Mouse (Mus musculus): ENCODE data around the gene Ubox5. TPM values are rescaled to one million over a fixed set of nuclear protein-coding genes. Genes with fewer than 3 reads are reported as not detected.

Gene Ubox5
- polyA plus RNA-seq, 1 experiment from 2014 or later, result 13.9 TPM

DNA sequence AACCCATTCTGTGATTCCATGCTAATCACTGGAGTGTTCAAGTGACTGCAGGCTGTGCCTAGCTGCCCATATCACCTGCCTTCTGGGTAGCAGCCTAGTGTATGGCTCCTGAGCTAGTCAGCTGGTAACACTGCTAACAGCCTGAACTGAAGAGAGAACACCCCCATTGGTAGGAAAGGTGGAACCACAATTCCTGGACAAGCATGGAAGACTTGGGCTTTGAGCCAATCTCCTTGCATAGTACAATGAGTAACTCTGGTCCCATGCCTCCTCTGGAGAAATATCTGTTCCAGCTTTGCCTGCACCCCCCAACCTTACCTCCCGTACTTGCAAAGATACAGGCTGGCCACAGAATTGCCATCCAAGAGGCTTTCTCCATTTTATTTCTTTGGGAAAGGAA, 2.6 kb upstream of the Ubox5 start:
- 79% methylated on average over 1 of the region's 1 CpGs for WGBS

DNA sequence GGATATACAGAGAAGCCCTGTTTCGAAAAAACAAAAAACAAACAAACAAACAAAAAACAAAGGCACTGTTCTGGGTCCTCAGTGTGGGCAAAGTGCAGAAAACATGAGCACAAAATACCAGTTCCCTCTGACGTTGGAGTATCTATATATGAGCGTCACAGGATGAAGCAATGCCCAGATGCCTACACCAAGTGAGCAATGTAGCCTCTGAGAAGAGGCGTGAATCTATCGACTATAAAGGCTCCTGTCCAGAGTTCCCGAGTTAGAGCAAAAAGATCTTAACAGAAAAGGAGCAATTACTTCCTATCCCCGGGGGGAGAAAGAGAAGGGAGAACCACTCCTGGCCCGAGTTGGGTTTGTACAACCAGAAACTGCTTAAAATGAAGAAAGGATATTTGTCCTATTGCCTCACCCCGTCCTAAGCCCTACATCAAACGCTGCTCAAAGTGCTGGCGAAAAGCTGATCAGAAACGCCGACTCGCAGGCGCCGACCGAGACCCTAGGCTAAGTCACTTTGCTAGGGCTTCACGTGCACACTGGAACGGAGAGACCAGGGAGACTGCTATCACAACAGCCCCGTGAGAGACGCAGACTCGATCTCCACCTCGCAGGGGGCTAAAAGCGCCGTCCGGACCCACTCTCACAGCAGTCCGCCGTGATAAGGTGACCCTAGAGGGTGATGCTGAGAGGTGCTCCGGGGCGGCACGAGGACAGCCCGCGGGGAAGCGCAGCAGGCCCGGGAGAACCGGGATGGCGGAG, 579 bp downstream of the Ubox5 start:
- Histone ChIP-seq H3K27ac (peak overlapping the region; percentile 74), H3K4me3 (peak overlapping the region; percentile 99), H3K36me3 (peaks cover 19% of the 10 kb centered on the region), H3K27me3 (peaks cover 11% of the 10 kb centered on the region), H3K9me3 (replicated peaks) (no peaks in the 10 kb centered on the region), H3K9ac (peak overlapping the region; percentile 93), H3K4me2 (replicated peaks) (peak overlapping the region; percentile 95), H3K4me1 (peaks cover 18% of the 10 kb centered on the region)
- WGBS, result 2% methylated on average over 37 of the region's 37 CpGs
- ATAC-seq (ENCODE audit: low FRiP score), result peak; percentile 55

More for the DNA sequence above, 2.6 kb upstream of the Ubox5 start:
- peaks cover 3% of the 10 kb centered on the region for H3K36me3 ChIP-seq
- H3K27ac ChIP-seq, result no peak overlapping the region
- no peak overlapping the region for H3K4me2 ChIP-seq (replicated peaks)
- no peak overlapping the region for H3K9ac ChIP-seq
- peaks cover 42% of the 10 kb centered on the region for H3K27me3 ChIP-seq
- H3K9me3 ChIP-seq (replicated peaks), result no peaks in the 10 kb centered on the region
- H3K4me3 ChIP-seq, result no peak overlapping the region
- no peak for ATAC-seq (ENCODE audit: low FRiP score)
- H3K4me1 ChIP-seq, result peaks cover 38% of the 10 kb centered on the region

DNA sequence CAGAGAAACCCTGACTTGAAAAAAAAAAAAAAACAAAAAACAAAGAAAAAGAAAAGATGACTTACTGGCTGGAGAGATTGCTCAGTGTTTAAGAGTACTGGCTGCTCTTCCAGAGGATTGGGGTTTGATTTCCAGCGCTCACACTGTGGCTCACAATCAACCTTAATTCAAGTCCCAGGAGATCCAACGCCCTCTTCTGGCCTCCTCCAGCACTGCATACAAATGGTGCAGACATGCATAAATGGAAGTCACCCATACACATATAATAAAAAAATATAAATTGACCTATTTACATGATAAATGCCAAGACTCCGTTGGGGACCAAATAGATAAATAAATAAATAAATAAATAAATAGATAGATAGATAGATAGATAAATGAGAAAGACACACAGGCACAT, 1.4 kb downstream of the Ubox5 start:
- peaks cover 2% of the 10 kb centered on the region for H3K27me3 ChIP-seq
- WGBS, result 58% methylated on average over 3 of the region's 3 CpGs
- no peak overlapping the region for H3K9ac ChIP-seq
- H3K4me1 ChIP-seq, result peaks cover 10% of the 10 kb centered on the region
- H3K4me2 ChIP-seq (replicated peaks), result peak overlapping the region; percentile 95
- ATAC-seq (ENCODE audit: low FRiP score), result no peak
- no peak overlapping the region for H3K4me3 ChIP-seq
- no peaks in the 10 kb centered on the region for H3K9me3 ChIP-seq (replicated peaks)
- H3K36me3 ChIP-seq, result peaks cover 27% of the 10 kb centered on the region
- no peak overlapping the region for H3K27ac ChIP-seq

DNA sequence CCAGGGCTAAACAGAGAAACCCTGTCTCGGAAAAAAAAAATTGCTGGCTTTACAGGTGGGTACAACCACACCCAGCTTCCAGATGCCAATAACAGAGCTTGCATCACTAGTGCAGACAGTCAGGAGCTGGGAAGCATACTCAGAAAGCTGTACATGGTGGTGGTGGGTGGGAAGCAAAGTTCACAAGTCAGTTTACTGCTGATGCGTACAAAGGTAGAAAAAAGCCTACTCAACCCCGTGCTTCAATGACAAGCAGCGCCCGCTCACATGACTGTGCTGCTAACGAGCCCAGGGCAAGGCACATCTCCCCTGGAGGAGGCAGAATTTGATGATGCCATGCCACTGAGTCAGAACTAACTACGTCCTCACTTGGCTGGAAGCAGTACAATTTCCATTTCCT, 10.9 kb downstream of the Ubox5 start:
- peaks cover 51% of the 10 kb centered on the region for H3K36me3 ChIP-seq
- no peak for ATAC-seq (ENCODE audit: low FRiP score)
- WGBS, result 96% methylated on average over 7 of the region's 7 CpGs
- H3K4me3 ChIP-seq, result no peak overlapping the region
- no peak overlapping the region for H3K4me2 ChIP-seq (replicated peaks)
- H3K9me3 ChIP-seq (replicated peaks), result no peaks in the 10 kb centered on the region
- no peak overlapping the region for H3K27ac ChIP-seq
- no peaks in the 10 kb centered on the region for H3K4me1 ChIP-seq
- H3K27me3 ChIP-seq, result no peaks in the 10 kb centered on the region
- H3K9ac ChIP-seq, result no peak overlapping the region

DNA sequence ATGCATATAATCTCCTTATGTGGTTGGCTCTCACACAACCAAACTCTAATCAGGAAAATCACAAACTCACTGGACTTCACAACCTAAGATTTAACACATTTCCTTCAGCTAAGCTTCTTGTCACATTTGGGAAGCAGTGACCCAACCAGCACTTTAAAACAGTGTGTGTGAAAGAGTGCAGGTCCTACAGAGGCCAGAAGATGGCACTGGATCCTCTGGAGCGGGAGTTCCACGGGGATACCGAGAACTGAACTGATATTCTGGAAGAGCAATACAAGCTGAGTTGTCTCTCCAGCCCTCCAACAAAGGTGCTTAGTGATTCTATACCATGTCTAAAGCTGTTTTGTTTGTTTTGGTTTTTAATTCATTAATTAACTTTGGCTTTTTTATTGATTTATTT, 16.7 kb downstream of the Ubox5 start:
- H3K9ac ChIP-seq, result no peak overlapping the region
- no peaks in the 10 kb centered on the region for H3K4me1 ChIP-seq
- H3K9me3 ChIP-seq (replicated peaks), result no peaks in the 10 kb centered on the region
- no peak for ATAC-seq (ENCODE audit: low FRiP score)
- H3K27ac ChIP-seq, result no peak overlapping the region
- WGBS, result 62% methylated on average over 3 of the region's 3 CpGs
- H3K4me3 ChIP-seq, result no peak overlapping the region
- no peak overlapping the region for H3K4me2 ChIP-seq (replicated peaks)
- H3K36me3 ChIP-seq, result peaks cover 32% of the 10 kb centered on the region
- H3K27me3 ChIP-seq, result no peaks in the 10 kb centered on the region

DNA sequence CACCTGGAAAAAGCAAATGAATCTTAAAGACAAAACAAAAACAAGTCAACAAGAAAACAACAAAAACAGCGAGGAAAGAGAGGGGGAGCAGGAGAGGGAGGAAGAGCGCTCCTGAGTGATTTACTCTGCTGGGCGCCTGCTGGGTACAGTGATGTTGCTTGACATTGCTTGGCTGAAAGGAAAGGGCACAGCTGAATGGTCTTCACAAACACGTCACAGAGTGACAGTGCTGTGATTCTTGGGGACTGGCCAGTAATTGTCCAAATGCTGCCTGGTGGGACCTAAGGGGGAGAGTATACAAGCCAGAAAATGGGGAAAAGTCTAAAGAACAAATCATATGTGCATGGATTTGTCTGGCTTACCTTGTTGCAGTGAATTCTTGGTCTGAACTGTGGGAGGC, 27.6 kb downstream of the Ubox5 start:
- Histone ChIP-seq H3K9ac (no peak overlapping the region), H3K4me3 (no peak overlapping the region), H3K27ac (no peak overlapping the region), H3K4me1 (no peaks in the 10 kb centered on the region), H3K27me3 (no peaks in the 10 kb centered on the region), H3K36me3 (peaks cover 55% of the 10 kb centered on the region), H3K4me2 (replicated peaks) (no peak overlapping the region), H3K9me3 (replicated peaks) (no peaks in the 10 kb centered on the region)
- ATAC-seq (ENCODE audit: low FRiP score), result no peak
- 85% methylated on average over 4 of the region's 4 CpGs for WGBS

DNA sequence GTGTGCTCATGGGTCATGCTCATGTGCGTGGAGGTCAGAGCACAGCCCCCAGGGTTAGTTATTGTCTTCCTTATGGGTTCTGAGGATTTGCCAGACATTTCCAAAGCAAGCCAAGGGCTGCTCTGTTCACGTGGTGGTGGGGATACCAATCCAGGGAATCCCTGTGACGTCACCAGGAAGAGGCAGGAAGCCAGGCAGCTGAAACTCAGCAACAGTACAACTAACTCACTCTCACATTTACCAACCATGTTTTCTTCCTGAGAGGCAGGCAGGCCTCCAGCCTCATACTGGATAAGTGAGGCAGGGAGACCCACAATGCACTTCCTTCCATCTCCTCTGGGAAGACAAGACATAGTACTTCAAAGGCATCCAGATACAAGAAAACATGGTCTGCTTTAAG, 31.4 kb downstream of the Ubox5 start:
- H3K27me3 ChIP-seq, result no peaks in the 10 kb centered on the region
- H3K4me1 ChIP-seq, result no peaks in the 10 kb centered on the region
- ATAC-seq (ENCODE audit: low FRiP score), result no peak
- no peak overlapping the region for H3K4me2 ChIP-seq (replicated peaks)
- no peak overlapping the region for H3K4me3 ChIP-seq
- H3K9me3 ChIP-seq (replicated peaks), result no peaks in the 10 kb centered on the region
- 71% methylated on average over 3 of the region's 3 CpGs for WGBS
- no peak overlapping the region for H3K27ac ChIP-seq
- peaks cover 66% of the 10 kb centered on the region for H3K36me3 ChIP-seq
- H3K9ac ChIP-seq, result no peak overlapping the region

DNA sequence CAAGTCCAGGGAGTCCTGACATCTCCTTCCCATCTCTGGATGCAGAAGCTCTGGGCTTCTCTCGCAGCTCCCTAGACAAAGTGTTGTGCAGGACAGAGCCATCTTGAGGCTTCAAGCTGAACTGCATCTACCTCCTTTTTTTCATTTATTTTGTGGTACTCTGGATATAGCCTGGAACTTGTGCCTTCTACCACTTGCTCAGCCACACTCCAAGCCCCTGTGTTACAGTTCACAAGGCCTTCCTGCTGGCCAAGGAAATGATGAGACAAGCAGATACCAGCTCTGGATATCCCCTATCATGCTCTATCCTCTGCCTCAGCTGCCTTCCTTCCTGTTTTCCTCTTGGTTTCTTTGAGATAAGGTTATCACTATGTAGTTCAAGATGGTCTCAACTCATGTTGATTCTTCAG, 32.2 kb downstream of the Ubox5 start:
- ATAC-seq (ENCODE audit: low FRiP score), result no peak
- no peaks in the 10 kb centered on the region for H3K27me3 ChIP-seq
- H3K27ac ChIP-seq, result no peak overlapping the region
- no peaks in the 10 kb centered on the region for H3K9me3 ChIP-seq (replicated peaks)
- no peaks in the 10 kb centered on the region for H3K4me1 ChIP-seq
- no peak overlapping the region for H3K4me3 ChIP-seq
- peaks cover 60% of the 10 kb centered on the region for H3K36me3 ChIP-seq
- whole genome bisulfite sequencing, result 26% methylated on average over 1 of the region's 1 CpGs
- H3K4me2 ChIP-seq (replicated peaks), result no peak overlapping the region
- H3K9ac ChIP-seq, result no peak overlapping the region

DNA sequence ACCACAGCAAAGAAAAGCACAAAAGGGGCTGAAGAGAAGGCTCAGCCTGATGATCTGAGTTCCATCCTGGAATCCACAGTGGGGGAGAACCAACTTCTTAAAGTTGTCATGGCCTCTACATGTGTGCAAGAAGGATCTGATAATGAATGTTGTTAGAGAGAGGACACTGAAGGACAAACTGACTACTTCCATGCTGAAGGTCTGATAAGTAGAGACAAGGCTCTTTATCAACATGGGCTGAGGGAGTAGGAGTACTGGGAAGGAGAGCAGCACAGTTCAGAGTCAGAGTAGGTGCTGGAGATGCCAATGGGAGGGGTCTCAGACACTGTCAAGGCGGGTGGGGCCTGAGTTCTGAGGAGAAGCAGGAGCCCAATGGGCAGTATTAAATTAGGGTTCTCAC, 34.2 kb downstream of the Ubox5 start:
- ATAC-seq (ENCODE audit: low FRiP score), result no peak
- Histone ChIP-seq H3K27ac (no peak overlapping the region), H3K4me3 (no peak overlapping the region), H3K27me3 (no peaks in the 10 kb centered on the region), H3K4me2 (replicated peaks) (no peak overlapping the region), H3K9me3 (replicated peaks) (no peaks in the 10 kb centered on the region), H3K4me1 (no peaks in the 10 kb centered on the region), H3K36me3 (peaks cover 59% of the 10 kb centered on the region), H3K9ac (no peak overlapping the region)
- 85% methylated on average over 1 of the region's 1 CpGs for WGBS

DNA sequence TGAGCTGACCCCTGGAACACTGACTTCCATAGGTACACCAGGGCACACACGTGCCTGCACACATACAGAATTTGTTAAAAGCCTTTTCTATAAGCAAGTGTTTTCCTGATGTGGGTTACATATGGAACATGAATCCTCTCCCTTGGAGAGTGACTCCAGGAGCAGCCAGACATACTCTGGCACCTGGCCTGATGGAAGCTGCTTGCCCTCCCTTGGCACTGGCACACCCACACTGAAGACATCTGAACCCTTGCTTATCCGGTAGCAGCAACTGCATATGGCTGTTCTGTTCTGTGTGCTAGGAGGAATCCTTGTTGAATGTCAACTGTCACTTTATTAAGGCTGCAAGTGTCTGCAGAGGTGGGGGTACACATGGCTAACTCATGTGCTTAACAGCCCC, 38.8 kb downstream of the Ubox5 start:
- Histone ChIP-seq H3K36me3 (peaks cover 35% of the 10 kb centered on the region), H3K4me3 (no peak overlapping the region), H3K4me2 (replicated peaks) (no peak overlapping the region), H3K9me3 (replicated peaks) (no peaks in the 10 kb centered on the region), H3K27me3 (no peaks in the 10 kb centered on the region), H3K4me1 (no peaks in the 10 kb centered on the region; the same call in 1 of the 2 replicates), H3K9ac (no peak overlapping the region), H3K27ac (no peak overlapping the region)
- WGBS, result 93% methylated on average over 2 of the region's 2 CpGs
- ATAC-seq (ENCODE audit: low FRiP score), result no peak

DNA sequence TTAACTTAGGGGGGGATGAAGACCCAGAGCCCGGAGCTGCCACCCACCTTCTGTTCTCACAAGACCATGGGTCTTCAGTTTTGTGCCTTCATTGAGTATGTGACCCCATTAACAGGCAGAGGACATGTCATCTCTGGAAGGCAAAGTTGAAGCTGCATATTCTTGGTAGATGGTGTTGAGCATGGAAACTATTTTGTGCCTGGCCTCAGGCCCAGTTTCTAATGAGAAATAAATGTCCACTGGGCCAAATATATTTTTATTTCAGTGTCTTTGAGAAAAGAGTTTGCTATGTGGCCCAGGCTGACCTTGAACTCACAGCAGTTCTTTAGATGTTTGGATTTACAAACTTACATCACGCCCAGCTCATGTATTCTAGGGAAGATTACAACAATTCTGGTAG, 40.1 kb downstream of the Ubox5 start:
- Histone ChIP-seq H3K27ac (no peak overlapping the region), H3K27me3 (no peaks in the 10 kb centered on the region), H3K9ac (no peak overlapping the region), H3K4me2 (replicated peaks) (no peak overlapping the region), H3K4me1 (no peaks in the 10 kb centered on the region; the same call in 1 of the 2 replicates), H3K36me3 (peaks cover 24% of the 10 kb centered on the region), H3K9me3 (replicated peaks) (no peaks in the 10 kb centered on the region), H3K4me3 (no peak overlapping the region)
- 98% methylated on average over 2 of the region's 2 CpGs for WGBS
- ATAC-seq (ENCODE audit: low FRiP score), result no peak

DNA sequence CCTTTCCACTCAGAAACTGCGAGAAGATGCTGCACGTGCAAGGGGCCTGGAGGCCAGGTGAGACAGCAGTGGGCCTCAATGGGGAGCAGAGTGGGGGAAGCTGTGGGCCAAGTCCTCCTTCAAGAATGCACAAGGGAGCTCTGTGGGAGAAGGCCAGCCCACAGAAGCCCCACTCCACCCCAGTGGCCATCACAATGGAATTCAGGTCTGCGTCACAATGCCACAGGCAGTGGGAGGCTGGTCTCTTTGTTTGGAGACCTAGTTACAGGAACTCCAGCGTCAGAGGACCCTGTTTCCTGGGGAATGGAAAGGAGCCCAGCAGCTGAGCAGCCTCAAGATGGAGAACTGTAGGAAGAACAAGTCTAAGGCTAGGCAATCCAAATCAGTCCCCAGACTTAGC, 40.7 kb downstream of the Ubox5 start:
- H3K9ac ChIP-seq, result no peak overlapping the region
- no peak overlapping the region for H3K27ac ChIP-seq
- 54% methylated on average over 4 of the region's 4 CpGs for WGBS
- H3K4me2 ChIP-seq (replicated peaks), result no peak overlapping the region
- H3K27me3 ChIP-seq, result peaks cover 3% of the 10 kb centered on the region; the same call in 1 of the 2 replicates
- no peak overlapping the region for H3K4me3 ChIP-seq
- H3K4me1 ChIP-seq, result no peaks in the 10 kb centered on the region; the same call in 1 of the 2 replicates
- H3K36me3 ChIP-seq, result peaks cover 22% of the 10 kb centered on the region
- no peak for ATAC-seq (ENCODE audit: low FRiP score)
- H3K9me3 ChIP-seq (replicated peaks), result no peaks in the 10 kb centered on the region

DNA sequence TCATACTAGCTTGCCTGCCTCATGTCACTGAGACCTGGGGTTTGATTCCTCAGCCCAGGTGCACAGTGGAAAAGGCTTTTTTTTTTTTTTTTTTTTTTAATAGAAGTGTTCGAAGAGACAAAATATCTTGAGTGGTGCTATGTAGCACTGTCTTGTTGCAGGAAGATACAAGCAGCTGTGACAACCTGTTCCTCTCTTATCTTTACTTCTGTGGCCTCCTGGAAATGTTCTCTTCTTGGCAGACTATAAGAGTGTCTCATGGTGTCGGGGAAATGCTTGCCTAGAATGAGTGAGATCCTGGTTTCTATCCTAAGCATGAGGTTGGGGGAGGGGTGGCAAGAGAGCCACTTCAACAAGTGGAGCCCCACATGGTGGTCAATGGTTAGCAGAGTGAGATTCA, 41.5 kb downstream of the Ubox5 start:
- Histone ChIP-seq H3K27me3 (peaks cover 9% of the 10 kb centered on the region), H3K27ac (no peak overlapping the region), H3K4me3 (no peak overlapping the region), H3K9me3 (replicated peaks) (no peaks in the 10 kb centered on the region), H3K4me2 (replicated peaks) (no peak overlapping the region), H3K9ac (no peak overlapping the region), H3K4me1 (no peaks in the 10 kb centered on the region; the same call in 1 of the 2 replicates), H3K36me3 (peaks cover 21% of the 10 kb centered on the region)
- 88% methylated on average over 2 of the region's 2 CpGs for WGBS
- ATAC-seq (ENCODE audit: low FRiP score), result no peak

All from hindbrain, embryonic 12.5 days (tissue).